Mouse (Mus musculus) thymus, postnatal 25 days (tissue): ENCODE results near the gene Sult5a1.
A peak's percentile ranks its signal among the peaks of the same experiment; 100 is the strongest.
"Not testable (repeated sequence)": the region's sequence is repeated elsewhere in the genome, so short reads cannot be mapped to it uniquely, and the experiment has no call there.

Experiments used
- DNase-seq: peaks from one replicate; pipeline ENCODE4 v3.0.0; 2022

Sult5a1 gene

DNA sequence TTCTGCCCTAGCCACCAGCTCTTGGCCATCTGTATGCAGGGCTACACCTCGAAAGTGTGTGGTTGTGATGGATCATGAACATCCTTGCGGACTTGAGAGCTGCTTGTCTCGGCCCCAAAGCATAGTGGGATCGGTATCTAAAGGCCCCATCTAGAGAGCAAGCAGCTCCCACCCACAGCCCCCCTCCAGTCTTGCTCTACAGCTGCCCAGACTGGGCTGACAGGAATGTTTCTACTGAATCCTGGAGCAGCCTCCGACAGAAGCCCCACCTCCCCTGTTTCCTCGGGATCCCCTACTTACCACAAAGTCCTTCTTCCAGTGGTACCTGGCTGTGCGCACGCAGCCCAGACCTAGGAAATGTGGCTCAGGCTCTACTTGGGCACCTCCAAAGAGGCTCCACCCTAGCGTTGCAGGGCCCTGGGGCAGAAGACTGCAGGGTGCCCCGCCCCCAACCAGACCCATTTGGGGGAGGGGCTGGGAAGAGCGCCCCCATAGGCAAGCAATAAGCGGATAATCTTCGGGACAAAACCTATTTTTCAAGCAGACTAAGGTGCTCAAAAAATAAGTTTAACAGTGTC, at the start of gene Sult5a1:
Gene Sult5a1, minus strand, starts transcription at position 428 of the 578 bp plus-strand sequence.
- DNase-seq: no peak

DNA sequence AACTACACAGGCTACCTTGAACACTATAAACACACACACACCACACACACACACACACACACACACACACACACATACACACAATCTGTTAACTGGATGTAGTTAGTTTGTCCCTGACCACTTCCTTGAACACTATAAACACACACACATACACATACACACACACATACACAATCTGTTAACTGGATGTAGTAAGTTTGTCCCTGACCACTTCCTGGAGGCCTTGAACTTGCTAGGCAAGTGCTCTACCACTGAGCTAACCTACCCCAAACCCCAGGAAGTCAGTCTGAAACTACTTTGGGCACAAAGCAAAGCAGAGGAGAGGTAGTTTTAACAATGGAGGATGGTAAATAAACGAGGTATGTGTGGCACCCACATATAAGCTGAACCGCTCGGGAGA, 45.5 kb upstream of the Sult5a1 start:
- DNase-seq: no peak

DNA sequence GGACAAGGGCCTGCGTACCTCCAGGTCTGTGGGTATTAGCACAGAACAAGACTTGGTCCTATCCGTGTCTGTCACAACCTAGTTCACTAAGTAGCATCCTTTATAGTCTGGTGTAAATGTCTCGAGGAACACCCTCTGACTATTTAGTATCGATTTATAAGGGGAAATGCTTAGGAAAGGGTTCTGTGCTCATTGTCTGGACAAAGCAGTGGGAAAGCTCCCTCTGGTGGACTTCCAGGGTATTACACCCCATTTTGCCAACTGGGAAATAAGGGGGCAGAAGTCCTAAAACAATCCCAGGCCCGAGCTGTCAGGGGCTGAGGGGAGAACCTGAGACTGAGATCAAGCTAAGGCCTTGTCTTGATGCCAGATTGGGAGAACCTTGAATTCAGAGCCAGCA, 44.2 kb upstream of the Sult5a1 start:
- DNase-seq: peak; percentile 66

DNA sequence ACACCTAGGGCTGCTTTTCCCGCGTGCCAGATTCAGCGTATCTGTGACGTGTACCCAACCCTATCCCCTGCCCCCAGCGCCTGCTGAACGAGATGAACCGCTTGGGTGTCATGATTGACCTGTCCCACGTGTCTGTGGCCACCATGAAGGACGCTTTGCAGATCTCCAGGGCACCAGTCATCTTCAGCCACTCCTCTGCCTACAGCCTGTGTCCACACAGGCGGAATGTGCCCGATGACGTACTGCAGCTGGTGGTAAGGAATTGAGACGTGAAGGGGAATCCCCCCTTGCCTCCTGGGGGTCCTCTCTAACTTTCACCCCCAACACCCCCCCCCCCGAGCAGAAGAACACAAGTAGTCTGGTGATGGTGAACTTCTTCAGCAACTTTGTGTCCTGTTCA, 41.7 kb upstream of the Sult5a1 start:
- DNase-seq: no peak

GRCm38 (mm10) chr8:123197016-123197415, 38.9 kb upstream of the Sult5a1 start:
- not testable (repeated sequence) for DNase-seq

GRCm38 (mm10) chr8:123193771-123194170, 35.7 kb upstream of the Sult5a1 start:
- no peak for DNase-seq

GRCm38 (mm10) chr8:123191908-123192307, 33.8 kb upstream of the Sult5a1 start:
- no peak for DNase-seq

GRCm38 (mm10) chr8:123190678-123191077, 32.6 kb upstream of the Sult5a1 start:
- DNase-seq: peak; percentile 49

DNA sequence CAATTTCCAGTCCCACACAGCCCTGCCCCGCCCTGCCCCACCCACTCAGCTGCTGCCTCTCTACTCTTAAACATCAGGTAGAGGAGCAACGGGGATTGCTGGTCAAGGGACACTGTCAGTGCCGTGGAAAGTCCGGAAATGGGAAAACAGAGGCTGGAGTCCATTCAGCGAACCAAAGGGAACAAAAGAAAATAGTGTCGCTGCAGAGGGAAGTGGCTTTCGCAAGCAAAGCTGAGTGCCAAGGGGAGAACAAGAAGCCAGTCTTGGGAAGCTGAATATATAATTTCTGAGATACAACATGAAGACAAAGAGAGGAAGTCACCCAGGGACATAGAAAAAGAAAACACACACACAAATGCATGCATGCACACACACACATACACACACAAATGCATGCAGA, 30.7 kb upstream of the Sult5a1 start:
- no peak for DNase-seq

GRCm38 (mm10) chr8:123188006-123188405, 29.9 kb upstream of the Sult5a1 start:
- DNase-seq: no peak

- DNase-seq: no peak
These were observed 27.7 kb upstream of the Sult5a1 start, which contains the start of gene Dpep1 for GRCm38 (mm10) chr8:123185566-123186409. Gene Dpep1 (plus strand): TSS chr8:123186242.

- no peak for DNase-seq
These were observed 23.3 kb upstream of the Sult5a1 start for GRCm38 (mm10) chr8:123181391-123181790.

DNA sequence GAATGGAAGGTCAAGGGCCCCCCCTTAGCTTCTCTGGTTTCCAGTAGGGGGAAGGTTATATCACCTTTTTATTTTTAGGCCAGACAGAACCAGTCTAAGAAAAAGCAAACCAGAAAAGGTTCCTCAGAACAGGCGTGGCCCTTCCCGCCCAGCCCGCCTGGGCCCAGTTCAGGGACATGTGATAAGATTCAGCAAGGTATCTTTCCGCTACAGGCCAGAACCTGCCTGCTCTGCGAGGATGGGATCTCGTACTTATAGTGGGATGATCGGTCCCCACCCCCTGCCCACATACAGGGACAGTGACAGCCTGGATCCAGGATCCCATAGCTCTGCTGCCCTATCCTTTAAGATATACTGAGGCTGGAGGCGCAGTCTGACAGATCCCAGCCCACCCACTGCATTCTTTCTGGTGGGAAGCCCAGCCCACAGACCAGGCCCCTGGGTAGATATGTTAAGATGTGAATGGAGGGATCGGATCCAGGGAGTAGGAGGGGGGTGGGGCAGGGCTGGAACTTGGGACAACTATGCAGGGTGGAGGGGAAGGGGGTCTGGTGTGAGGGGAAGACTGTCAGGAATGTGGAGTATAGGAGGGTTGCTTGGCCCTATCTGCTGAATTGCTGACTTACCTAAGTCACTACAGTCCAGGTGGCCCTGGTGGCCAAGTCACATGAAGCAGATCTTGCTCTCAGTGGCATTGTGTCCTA, 1.9 kb downstream of the Sult5a1 start:
- no peak for DNase-seq

DNA sequence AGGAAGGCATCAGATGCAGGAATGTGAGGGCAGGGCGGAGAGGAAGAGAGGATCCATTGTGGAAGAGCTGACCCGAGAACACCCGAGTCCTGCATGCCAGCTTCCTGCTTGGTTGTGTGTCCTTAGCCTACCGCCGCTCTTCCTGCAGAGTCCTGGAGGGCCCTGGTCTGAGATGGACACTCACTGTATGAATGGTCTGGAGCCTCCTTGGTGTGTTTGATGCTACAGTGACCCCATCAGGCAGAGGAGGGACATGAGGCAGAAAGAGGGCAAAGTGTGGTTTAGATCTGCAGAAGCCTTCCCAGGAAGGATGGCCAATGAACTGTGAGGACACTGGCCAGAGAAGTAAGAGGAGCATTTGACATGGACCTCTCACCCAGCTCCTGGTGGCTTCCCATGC, 2.9 kb downstream of the Sult5a1 start:
- no peak for DNase-seq

- no peak for DNase-seq
These were observed 7.4 kb downstream of the Sult5a1 start for GRCm38 (mm10) chr8:123150737-123151171.

DNA sequence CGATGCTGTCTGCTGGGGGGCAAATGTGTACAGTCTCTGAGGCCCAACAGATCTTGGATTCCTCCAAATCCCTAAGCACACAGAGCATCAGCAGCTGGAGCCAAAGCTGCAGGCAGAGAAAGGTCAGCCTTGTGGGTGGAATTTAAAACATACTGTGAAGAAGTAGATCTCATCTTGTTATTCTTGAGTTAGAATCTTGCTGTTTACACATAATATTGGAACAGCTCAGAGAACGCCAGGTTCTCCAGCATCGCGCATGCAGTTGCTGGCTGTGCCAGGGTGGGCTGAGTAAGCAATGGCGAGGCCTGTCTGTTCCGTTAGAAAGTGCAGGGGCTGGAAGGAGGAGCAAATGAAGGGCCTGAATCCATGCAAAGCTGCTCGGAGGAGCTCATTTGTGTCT, 11.7 kb downstream of the Sult5a1 start:
- DNase-seq: no peak

DNA sequence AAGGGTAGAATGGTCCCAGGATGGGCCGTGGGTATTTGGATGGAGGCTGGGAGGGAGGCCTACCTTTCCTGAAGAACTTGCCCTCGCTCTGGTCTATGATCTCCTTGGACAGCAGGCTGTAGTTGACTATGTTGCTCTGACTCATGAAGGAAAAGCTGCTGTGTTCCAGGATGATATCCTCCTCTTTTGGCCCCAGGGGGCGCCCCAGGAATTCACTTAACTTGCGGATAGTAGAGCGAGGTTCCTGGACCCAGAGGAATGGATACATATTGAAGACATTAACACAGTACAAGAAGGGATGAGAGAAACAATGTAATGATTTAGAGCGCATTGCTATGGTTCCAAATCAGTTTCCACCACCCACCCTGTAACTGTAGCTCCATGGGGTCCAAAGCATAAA, 12.8 kb downstream of the Sult5a1 start:
- peak; percentile 18 for DNase-seq

GRCm38 (mm10) chr8:123141741-123142462, 16.2 kb downstream of the Sult5a1 start:
- no peak for DNase-seq

- no peak for DNase-seq
These were observed 19.4 kb downstream of the Sult5a1 start for GRCm38 (mm10) chr8:123138741-123139140.

DNA sequence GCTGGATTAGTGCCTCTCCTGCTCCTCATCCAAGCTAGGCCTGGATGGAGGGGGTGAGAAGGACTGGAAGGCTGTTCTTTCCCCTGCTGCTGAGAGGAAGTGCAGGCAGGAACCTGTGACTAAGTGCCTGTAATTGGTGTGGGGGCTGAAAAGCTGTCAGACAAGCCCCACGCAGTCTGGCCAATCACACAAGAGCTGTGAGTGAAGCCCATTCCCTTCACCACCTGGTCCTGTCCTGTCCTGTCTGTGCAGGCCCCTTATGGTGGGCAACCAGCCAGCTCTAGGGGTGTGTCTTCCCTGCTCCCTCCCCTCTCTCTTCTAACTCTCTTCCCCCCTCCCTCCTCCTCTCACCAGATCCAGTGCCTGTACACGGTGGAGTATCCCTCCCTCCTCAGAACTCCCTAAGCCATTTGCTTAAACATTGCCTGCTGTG, 20.5 kb downstream of the Sult5a1 start:
- DNase-seq: no peak

DNA sequence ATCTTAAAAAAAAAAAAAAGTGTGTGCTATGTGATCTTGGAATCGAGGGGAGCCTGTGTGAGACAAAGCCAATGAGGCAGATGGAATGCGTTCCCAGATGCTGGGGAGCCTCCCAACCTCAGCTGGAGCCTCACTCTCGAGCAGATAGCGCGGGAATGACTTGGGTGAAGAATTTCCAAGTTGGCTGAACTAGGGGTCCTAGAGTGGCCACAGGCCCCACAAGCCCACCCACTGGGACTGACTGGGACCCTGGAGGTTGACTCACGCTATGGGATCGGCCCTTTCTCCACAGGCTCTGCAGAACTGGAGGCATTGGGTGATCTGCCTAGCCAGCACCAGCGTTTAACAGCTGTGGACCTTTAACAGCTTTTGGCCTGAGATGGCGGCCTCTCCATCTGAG, 21.8 kb downstream of the Sult5a1 start:
- no peak for DNase-seq

- DNase-seq: no peak
These were observed 22.3 kb downstream of the Sult5a1 start for GRCm38 (mm10) chr8:123135806-123136205.

DNA sequence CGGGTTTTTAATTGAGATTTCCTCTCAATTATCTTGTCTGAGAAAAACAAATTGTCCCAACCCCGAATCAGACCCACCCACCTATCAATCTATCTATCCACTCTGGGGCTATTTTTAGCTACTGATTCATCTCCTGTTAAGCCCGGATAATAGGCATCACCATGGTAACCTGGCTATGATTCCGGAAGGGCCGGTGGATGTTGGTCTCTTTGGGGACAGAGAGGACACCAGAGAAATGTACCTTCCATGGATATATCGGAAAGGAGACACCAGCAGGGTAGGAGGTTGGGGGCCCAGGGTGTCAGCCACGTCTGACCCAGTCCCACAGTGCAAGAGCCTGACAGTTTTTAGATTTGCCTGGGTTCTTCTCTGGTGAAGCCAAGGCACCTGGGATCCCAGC, 22.7 kb downstream of the Sult5a1 start:
- DNase-seq: no peak
